Mouse (Mus musculus): Measurements from ENCODE around the gene Tatdn3. TPM values are rescaled to one million over a fixed set of nuclear protein-coding genes. Genes with fewer than 3 reads are reported as not detected.

The Tatdn3 gene
- polyA plus RNA-seq, 1 experiment from 2014 or later, result 14.9 TPM

DNA sequence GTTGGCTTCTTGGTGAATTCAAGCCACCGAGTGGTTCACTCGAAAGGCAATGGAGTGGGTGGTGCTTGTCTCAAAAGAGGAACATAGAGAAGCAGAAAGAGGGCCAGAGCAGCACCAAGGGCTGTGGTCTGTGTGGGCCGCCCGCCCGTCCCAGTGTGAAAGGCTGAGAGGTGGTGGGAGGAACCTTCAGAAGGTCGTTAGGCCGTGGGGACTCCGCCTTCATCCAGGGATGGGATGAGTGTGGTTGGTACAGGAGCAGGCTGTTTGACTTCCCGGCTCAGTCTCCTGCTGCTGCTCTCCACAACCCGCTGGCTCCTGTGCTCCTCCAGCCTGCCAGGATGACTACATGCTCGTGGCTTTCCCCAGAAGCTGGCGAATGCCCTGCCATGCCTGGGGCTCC lies 22.9 kb upstream of the Tatdn3 start:
- Histone ChIP-seq H3K27me3 (ENCODE audit: control insufficient read depth, insufficient read depth, low read length) (no peaks in the 10 kb centered on the region), H3K9ac (no peak overlapping the region), H3K9me3 (ENCODE audit: control insufficient read depth, low read length) (no peaks in the 10 kb centered on the region), H3K4me1 (replicated peaks; ENCODE audit: control insufficient read depth, insufficient read depth, low read length) (no peaks in the 10 kb centered on the region), H3K4me3 (replicated peaks; ENCODE audit: low read length) (no peak overlapping the region), H3K27ac (no peak overlapping the region), H3K36me3 (replicated peaks; ENCODE audit: control insufficient read depth, insufficient read depth) (no peaks in the 10 kb centered on the region), H3K4me2 (replicated peaks) (no peak overlapping the region)
- WGBS, result 86% methylated on average over 12 of the region's 12 CpGs
- ATAC-seq (ENCODE audit: low FRiP score), result no peak
- no peak for DNase-seq (ENCODE audit: low spot score)

GRCm38 (mm10) chr1:191084951-191085559 lies 22.3 kb upstream of the Tatdn3 start:
- Histone ChIP-seq H3K9me3 (ENCODE audit: control insufficient read depth, low read length) (no peaks in the 10 kb centered on the region), H3K4me3 (replicated peaks; ENCODE audit: low read length) (no peak overlapping the region), H3K4me1 (replicated peaks; ENCODE audit: control insufficient read depth, insufficient read depth, low read length) (no peaks in the 10 kb centered on the region), H3K9ac (no peak overlapping the region), H3K4me2 (replicated peaks) (no peak overlapping the region), H3K27ac (no peak overlapping the region), H3K36me3 (replicated peaks; ENCODE audit: control insufficient read depth, insufficient read depth) (no peaks in the 10 kb centered on the region; the same call in 1 of the 2 replicates), H3K27me3 (ENCODE audit: control insufficient read depth, insufficient read depth, low read length) (no peaks in the 10 kb centered on the region)
- 80% methylated on average over 5 of the region's 5 CpGs for WGBS
- ATAC-seq (ENCODE audit: low FRiP score), result no peak
- DNase-seq (ENCODE audit: low spot score), result peak; percentile 57

DNA sequence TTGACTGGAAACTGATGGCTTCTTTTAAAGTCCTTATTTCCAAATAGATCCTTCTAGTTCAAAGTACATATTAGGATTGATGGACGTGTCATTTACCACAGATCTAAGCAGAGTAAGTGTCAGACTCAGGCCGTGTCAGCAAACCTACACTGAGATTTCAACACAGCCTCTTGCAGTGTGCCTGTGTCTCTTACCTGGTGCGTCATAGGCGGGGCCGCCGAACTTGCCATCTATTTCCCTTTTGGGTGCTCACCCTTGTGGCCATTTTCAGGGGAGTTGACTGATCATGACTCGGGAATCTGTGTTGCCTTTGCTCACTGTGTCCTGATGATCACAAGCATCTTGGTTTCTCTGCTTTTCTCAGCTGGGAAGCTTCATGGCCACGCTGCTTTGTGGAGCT lies 20.5 kb upstream of the Tatdn3 start:
- Histone ChIP-seq H3K36me3 (replicated peaks; ENCODE audit: control insufficient read depth, insufficient read depth) (no peaks in the 10 kb centered on the region; the same call in 1 of the 2 replicates), H3K4me3 (replicated peaks; ENCODE audit: low read length) (no peak overlapping the region), H3K4me2 (replicated peaks) (no peak overlapping the region), H3K27ac (no peak overlapping the region), H3K4me1 (replicated peaks; ENCODE audit: control insufficient read depth, insufficient read depth, low read length) (no peaks in the 10 kb centered on the region), H3K9me3 (ENCODE audit: control insufficient read depth, low read length) (no peaks in the 10 kb centered on the region), H3K9ac (no peak overlapping the region), H3K27me3 (ENCODE audit: control insufficient read depth, insufficient read depth, low read length) (no peaks in the 10 kb centered on the region)
- DNase-seq (ENCODE audit: low spot score) (no peak), ATAC-seq (ENCODE audit: low FRiP score) (no peak)
- whole genome bisulfite sequencing, result 94% methylated on average over 8 of the region's 8 CpGs

GRCm38 (mm10) chr1:191075199-191075883 lies 12.6 kb upstream of the Tatdn3 start:
- WGBS, result 66% methylated on average over 10 of the region's 10 CpGs
- Histone ChIP-seq H3K9ac (no peak overlapping the region), H3K4me1 (replicated peaks; ENCODE audit: control insufficient read depth, insufficient read depth, low read length) (no peaks in the 10 kb centered on the region), H3K27me3 (ENCODE audit: control insufficient read depth, insufficient read depth, low read length) (no peaks in the 10 kb centered on the region), H3K9me3 (ENCODE audit: control insufficient read depth, low read length) (no peaks in the 10 kb centered on the region), H3K36me3 (replicated peaks; ENCODE audit: control insufficient read depth, insufficient read depth) (peaks cover 3% of the 10 kb centered on the region), H3K27ac (no peak overlapping the region), H3K4me3 (replicated peaks; ENCODE audit: low read length) (no peak overlapping the region), H3K4me2 (replicated peaks) (no peak overlapping the region)
- DNase-seq (ENCODE audit: low spot score) (peak; percentile 80), ATAC-seq (ENCODE audit: low FRiP score) (no peak)

DNA sequence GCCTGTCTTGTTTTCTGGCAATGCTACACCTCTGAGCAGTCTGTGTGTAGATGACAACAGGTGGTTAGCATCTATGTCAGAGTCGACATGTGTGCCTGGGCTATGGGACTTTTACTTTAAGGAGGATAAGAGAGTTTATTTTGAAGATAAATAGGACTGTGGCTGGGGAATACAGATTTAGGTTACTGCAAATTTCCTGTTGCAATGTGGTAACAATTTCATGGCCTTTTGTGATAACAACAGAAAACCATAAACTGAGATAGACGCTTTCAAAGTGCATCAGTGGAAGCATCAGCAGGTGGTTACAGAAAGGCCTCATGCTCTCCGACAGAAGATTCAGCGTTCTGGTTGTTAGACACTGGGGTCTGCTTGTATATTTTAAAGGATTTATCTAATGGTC lies 10.8 kb upstream of the Tatdn3 start:
- WGBS, result 90% methylated on average over 4 of the region's 4 CpGs
- Histone ChIP-seq H3K27me3 (ENCODE audit: control insufficient read depth, insufficient read depth, low read length) (no peaks in the 10 kb centered on the region), H3K4me2 (replicated peaks) (no peak overlapping the region), H3K9ac (no peak overlapping the region), H3K27ac (no peak overlapping the region), H3K4me1 (replicated peaks; ENCODE audit: control insufficient read depth, insufficient read depth, low read length) (no peaks in the 10 kb centered on the region), H3K36me3 (replicated peaks; ENCODE audit: control insufficient read depth, insufficient read depth) (peaks cover 8% of the 10 kb centered on the region), H3K9me3 (ENCODE audit: control insufficient read depth, low read length) (no peaks in the 10 kb centered on the region), H3K4me3 (replicated peaks; ENCODE audit: low read length) (no peak overlapping the region)
- DNase-seq (ENCODE audit: low spot score), result no peak
- no peak for ATAC-seq (ENCODE audit: low FRiP score)

- Histone ChIP-seq H3K4me2 (replicated peaks) (no peak overlapping the region), H3K9ac (no peak overlapping the region), H3K4me1 (replicated peaks; ENCODE audit: control insufficient read depth, insufficient read depth, low read length) (no peaks in the 10 kb centered on the region), H3K27ac (no peak overlapping the region), H3K27me3 (ENCODE audit: control insufficient read depth, insufficient read depth, low read length) (no peaks in the 10 kb centered on the region), H3K36me3 (replicated peaks; ENCODE audit: control insufficient read depth, insufficient read depth) (peaks cover 8% of the 10 kb centered on the region), H3K9me3 (ENCODE audit: control insufficient read depth, low read length) (no peaks in the 10 kb centered on the region), H3K4me3 (replicated peaks; ENCODE audit: low read length) (no peak overlapping the region)
- no peak for ATAC-seq (ENCODE audit: low FRiP score)
- WGBS, result 78% methylated on average over 6 of the region's 6 CpGs
- no peak for DNase-seq (ENCODE audit: low spot score)
Observed at GRCm38 (mm10) chr1:191073001-191073400, 10.3 kb upstream of the Tatdn3 start.

DNA sequence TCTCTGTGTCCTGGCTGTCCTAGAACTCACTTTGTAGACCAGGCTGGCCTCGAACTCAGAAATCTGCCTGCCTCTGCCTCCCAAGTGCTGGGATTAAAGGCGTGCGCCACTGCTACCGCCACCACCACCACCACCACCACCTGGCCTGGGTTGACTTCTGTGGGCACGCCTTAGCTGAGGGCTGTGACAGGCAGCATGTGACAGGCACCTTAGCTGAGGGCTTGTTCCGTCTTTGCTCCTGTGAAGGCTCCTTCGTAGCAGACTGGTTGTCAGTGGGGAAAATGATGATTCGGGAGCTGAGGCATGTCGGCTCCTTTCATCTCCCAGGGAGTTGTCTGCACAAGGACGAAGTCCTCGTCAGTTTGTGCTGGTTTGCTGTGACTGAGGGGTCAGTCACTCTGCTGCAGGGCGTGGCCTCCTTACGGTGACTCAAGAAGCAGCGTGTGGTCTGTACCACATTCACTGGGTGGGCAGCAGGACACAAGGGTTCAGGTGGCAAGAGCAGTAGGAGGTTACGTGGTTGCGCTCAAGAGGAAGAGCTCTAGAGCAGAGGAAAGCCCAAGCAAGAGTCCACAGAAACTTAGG lies 9.7 kb upstream of the Tatdn3 start:
- no peak overlapping the region for H3K9ac ChIP-seq
- H3K27ac ChIP-seq, result no peak overlapping the region
- DNase-seq (ENCODE audit: low spot score) (no peak), ATAC-seq (ENCODE audit: low FRiP score) (no peak)
- H3K4me3 ChIP-seq (replicated peaks; ENCODE audit: low read length), result no peak overlapping the region
- H3K4me2 ChIP-seq (replicated peaks), result no peak overlapping the region
- no peaks in the 10 kb centered on the region for H3K9me3 ChIP-seq (ENCODE audit: control insufficient read depth, low read length)
- no peaks in the 10 kb centered on the region for H3K4me1 ChIP-seq (replicated peaks; ENCODE audit: control insufficient read depth, insufficient read depth, low read length)
- H3K36me3 ChIP-seq (replicated peaks; ENCODE audit: control insufficient read depth, insufficient read depth), result peaks cover 8% of the 10 kb centered on the region
- no peaks in the 10 kb centered on the region for H3K27me3 ChIP-seq (ENCODE audit: control insufficient read depth, insufficient read depth, low read length)
- WGBS, result 93% methylated on average over 16 of the region's 16 CpGs

DNA sequence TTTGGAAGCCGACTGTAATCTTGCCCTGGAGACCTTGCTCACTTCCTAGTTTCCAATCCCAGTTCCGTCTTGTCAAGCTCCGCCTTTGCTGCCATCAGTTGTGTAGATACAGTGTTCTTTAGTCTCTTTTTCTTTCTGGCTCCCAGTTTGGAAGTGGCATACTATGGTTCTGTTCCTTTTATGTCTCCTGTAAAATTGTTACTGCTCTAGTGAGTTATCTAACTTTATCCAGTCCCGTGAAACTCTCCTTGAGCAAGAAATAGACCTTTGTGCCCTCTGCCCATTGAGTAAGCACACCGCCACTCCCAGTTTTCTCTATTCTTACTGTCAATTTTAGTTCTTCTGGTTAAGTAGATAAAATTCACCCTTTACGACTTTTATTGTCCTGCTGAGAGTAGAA lies 8.9 kb upstream of the Tatdn3 start:
- no peak overlapping the region for H3K4me2 ChIP-seq (replicated peaks)

GRCm38 (mm10) chr1:191070259-191070658 lies 7.5 kb upstream of the Tatdn3 start:
- no peak overlapping the region for H3K4me2 ChIP-seq (replicated peaks)
- H3K4me1 ChIP-seq (replicated peaks; ENCODE audit: control insufficient read depth, insufficient read depth, low read length), result no peaks in the 10 kb centered on the region
- 87% methylated on average over 4 of the region's 4 CpGs for WGBS
- H3K4me3 ChIP-seq (replicated peaks; ENCODE audit: low read length), result no peak overlapping the region
- H3K27ac ChIP-seq, result no peak overlapping the region
- H3K9me3 ChIP-seq (ENCODE audit: control insufficient read depth, low read length), result no peaks in the 10 kb centered on the region
- H3K27me3 ChIP-seq (ENCODE audit: control insufficient read depth, insufficient read depth, low read length), result no peaks in the 10 kb centered on the region
- H3K9ac ChIP-seq, result no peak overlapping the region
- ATAC-seq (ENCODE audit: low FRiP score) (no peak), DNase-seq (ENCODE audit: low spot score) (no peak)
- H3K36me3 ChIP-seq (replicated peaks; ENCODE audit: control insufficient read depth, insufficient read depth), result peaks cover 8% of the 10 kb centered on the region; the same call in 1 of the 2 replicates

More for the DNA sequence above, 8.9 kb upstream of the Tatdn3 start:
- 91% methylated on average over 6 of the region's 6 CpGs for WGBS
- Histone ChIP-seq H3K36me3 (replicated peaks; ENCODE audit: control insufficient read depth, insufficient read depth) (peaks cover 8% of the 10 kb centered on the region; the same call in 1 of the 2 replicates), H3K27ac (no peak overlapping the region), H3K4me3 (replicated peaks; ENCODE audit: low read length) (no peak overlapping the region), H3K9ac (no peak overlapping the region), H3K4me1 (replicated peaks; ENCODE audit: control insufficient read depth, insufficient read depth, low read length) (no peaks in the 10 kb centered on the region), H3K27me3 (ENCODE audit: control insufficient read depth, insufficient read depth, low read length) (no peaks in the 10 kb centered on the region), H3K9me3 (ENCODE audit: control insufficient read depth, low read length) (no peaks in the 10 kb centered on the region)
- no peak for DNase-seq (ENCODE audit: low spot score)
- ATAC-seq (ENCODE audit: low FRiP score), result no peak

All from hindbrain, embryonic 14.5 days (tissue).